Mouse (Mus musculus) frontal cortex, adult (tissue): ENCODE data around the gene Dtx1.

Source experiments
- ATAC-seq: cut with Nextera tagmentation; 2 replicates; pipeline ENCODE4 v1.9.2; 2017; ENCODE audit warnings: mild to moderate bottlenecking, moderate library complexity, mixed read lengths; ENCODE audit not compliant: low TSS enrichment

The Dtx1 gene

DNA sequence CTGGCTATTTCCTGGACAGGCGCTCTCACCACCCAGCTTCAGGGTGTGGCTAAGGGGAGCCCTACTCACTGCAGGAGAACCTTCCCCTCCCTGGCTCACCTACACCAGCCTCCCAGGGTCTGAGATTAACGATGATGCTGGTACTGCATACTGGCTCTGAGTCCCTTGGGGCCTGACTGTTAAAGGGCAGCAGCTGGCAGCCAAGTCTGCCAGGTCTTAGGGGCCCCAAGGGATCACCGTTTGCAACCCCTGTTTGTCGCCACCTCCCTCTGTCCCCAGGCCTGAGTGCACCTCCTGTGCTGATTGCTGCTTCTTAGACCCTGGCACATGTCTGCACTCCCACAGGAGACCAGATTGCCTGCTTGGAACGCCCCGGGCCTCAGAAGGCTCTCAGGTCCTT lies 7.3 kb downstream of the Dtx1 start:
- ATAC-seq: no peak

DNA sequence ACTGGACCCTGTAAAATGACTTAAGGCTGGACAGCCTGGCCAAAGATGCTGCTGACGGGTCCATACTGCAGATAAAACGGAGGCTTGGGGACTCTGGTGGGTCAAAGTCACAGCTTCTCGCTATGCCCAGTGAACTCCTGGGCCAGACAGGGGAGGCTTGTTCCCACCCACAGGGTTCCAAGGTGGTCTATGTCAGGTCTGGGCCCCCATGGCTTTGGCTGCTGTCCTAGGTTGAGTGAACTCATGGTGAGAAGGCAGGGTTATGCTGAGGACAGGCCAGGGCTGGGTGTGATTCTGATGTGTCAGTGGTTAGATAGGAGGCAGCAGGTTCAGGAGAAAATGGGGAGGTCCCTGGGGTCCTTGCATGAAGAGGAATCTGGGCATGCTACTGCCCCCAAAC lies 8.1 kb downstream of the Dtx1 start:
- ATAC-seq: no peak

DNA sequence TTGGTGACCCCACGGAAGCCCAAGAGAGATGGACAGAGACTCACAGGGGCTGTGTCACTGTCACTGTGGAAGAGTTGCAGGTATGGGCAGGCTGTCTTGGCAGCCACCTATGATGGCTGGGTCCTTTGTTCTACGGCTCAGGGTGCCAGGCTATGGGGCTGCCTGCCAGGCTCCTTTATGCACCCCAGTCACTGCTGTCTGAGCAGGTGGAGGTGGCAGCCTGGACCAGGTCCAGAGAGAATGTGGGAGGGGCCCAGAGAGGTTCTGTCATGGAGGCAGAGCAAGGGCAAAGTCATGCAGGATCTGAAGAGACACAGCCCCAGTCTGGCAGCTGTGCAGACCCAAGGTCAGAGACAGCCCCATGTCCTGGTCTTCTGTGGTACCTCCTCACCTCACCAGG lies 8.8 kb downstream of the Dtx1 start:
- ATAC-seq: no peak

DNA sequence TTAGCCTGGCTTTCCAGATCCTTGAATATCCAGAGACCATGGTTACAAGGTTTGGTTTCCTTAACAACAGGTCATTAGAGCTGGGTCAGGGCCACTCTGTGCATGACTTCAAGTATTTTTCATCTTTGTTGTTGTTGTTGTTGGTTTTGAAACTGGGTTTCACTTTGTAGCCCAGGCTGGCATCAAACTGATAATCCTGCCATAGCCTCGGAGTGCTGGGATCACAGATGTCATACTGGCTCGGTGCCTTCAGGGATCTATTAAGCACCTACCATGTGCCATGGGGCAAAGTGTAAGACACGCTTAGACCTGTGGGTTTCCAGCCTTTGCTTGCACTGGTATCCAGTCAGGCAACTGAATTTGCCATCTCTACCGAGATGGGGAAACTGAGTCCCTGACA lies 9.3 kb downstream of the Dtx1 start:
- no peak for ATAC-seq

DNA sequence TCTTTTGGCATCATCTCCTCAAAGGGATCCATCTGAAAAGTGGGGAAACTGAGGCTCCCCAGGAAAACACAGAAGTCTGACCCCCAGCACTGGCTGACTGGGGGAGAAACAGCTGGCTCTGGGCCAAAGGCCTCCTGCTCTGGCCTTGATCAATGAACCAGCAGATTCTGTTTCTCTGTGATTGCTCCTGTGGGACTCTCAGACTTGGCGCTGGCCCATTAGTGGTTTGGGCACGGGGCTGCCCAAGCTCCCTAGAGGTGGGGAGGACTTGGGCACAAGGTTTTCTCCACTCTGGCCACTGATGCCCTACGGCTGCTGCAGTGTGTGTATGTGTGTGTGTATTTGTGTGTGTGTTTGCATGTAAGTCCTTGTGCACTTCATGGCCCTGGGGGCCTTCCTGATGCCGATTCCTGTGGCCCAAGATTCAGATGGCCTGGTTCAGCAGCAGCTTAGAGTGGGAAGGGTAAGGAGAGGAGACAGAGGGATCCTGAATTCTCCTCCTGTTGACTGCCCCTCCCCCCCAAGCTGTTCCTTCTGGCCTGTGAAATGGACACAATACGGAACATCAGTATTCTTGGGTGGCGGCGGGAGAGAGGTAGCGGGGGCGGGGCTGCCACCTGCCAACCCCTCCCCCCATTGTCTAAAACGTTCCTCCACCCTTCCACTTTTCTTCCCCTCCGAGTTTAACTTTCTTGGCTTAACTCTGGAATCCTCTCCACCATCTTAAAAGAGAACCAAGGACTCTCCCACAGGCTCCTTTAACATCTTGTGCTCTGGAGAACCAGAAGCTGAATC lies 10.5 kb downstream of the Dtx1 start:
- ATAC-seq: no peak

DNA sequence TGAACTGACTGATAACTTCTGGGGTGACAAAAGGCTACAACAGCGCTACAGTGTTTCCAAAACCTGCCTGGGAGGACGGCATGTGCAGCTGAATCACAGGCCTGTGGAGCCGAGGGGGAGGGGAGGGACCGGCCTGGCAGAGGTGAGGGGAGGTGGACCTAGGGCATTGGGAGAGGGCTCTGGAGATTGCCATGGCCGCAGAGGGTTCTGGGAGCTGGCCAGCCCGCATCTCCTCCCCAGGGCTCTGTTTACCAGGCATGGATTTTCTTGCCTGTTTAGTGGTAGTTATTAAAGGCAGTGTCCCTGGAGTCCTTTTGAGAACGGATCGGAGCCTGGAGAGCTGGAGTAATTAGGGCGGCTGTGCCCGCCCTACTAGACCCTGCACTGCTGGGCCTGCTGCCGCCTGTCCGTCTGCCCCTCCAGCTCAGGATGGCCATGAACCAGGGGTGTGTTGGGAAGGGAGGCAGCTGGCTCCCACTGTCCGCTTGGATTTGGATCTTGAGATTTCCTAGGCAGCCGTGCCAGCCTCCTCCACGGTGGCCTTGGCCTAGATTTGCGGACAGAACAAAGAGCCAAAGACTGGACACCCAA lies 12.8 kb downstream of the Dtx1 start:
- ATAC-seq: peak; percentile 43

DNA sequence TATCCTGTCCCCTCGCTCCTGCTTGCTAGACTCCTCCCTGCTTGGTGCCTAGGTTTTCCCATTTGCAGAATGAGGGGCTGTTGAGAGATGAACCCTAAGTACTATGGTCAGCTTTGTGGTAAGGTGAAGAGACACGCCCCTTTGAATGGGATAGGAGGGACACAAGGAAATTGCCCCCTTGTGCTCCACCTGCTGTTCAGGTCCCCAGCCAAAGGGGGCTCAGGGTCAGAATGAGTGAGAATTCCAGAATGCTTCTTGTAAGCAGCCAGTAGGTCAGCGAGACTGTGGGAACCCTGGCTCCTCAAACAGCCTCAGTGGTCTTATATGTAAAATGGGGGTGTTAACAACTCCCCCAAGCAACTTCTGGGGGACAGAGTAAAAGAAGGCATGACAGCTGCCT lies 13.5 kb downstream of the Dtx1 start:
- no peak for ATAC-seq

DNA sequence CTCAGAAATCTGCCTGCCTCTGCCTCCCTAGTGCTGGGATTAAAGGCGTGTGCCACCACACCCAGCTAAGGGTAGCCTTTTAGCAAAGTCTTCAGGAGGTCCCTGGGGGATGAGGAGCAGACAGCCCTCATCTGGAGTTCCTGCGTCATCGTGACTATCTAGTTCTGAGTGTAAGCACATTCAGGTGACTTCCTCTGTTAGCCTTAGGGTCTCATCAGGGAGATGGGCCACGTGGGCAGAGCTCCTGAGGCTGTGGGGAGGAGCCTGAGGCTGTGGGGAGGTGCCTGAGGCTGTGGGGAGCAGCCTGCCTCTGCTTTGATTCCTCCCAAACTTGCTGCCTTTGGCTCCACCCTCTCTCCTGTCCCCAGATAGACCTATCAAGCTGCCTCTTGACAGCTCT lies 14.9 kb downstream of the Dtx1 start:
- ATAC-seq: no peak

DNA sequence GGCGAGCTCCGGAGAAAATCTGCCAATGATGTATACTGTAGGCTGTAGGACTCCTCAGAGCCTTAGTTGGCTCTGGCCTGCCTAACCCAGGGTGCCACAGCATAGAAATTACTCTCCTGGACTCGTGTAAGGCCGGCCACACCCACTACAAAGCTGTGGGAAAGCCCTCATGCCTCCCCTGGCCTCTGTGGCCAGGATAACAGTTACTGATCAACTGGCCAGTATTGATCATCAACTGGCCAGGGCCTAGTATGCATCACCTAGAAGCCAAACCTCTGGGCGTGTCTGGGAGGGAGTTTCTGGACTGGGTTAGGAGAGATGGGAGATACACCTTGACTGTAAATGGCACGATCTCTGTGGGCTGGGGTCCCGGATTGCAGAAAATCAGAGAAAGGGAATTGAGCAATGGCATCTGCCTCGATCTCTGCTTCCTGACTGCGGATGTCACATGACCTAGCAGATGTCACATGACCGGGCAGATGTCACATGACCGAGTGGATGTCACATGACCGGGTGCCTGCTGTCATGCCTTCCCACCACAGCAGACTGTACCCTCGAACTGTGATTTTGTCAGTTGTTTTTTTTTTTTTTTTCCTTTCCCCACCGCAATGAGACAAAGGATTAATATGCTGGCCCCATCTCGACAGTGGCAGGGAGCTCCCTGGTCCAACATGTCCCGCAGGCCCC lies 15.5 kb downstream of the Dtx1 start:
- no peak for ATAC-seq

DNA sequence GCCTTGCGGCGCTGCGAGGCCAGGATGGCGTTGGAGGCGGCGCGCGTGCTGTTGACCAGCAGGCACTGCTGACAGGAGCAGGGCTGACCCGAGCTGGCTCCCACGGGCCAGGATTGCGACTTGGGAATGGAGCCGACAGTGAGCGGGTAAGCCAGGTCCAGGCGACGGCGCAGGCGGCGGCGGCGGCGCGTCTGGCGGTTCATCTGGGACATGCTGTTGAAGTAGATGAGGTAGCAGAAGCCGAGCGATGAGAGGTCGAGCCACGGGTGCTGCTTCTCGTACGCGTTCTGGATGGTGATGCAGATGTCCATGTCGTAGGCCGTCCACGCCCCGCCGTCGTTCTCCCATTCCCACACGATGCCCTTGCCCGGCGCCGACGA lies 17.0 kb downstream of the Dtx1 start:
- no peak for ATAC-seq

DNA sequence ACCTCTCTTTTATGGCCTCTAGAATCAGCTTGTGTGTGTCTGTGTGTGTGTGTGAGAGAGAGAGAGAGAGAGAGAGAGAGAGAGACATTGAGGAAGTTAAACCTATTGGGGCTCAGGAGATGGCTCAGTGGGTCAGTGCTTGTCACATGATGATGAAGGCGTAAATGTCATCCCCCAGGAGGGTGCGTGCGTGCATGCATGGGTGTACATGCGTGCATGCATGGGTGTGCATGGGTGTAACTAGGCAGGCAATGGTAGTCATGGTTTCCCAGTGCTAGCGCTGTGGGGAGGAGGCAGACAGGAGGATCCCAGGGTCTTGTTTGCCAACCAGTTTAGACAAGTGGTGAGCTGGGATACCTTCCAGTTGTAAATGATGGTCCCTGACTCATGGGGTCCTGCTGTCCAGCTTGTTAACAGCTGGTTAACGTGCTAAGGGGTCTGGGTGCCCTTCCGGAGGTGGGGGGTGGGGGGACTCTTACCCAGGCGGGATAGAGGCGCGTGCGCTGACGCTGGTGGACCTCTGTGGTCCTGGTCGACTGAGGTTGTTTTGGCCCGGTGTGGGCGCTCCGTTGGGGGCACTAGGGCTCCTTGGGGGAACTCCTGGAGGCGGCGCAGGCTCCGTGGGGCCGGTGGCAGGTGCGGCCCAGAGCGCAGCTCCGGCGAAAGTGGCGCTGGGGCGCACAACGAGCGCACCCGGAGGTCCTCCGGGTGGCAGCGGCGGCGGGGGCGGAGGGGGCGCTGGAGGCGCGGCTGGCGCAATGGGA lies 17.6 kb downstream of the Dtx1 start:
- no peak for ATAC-seq

DNA sequence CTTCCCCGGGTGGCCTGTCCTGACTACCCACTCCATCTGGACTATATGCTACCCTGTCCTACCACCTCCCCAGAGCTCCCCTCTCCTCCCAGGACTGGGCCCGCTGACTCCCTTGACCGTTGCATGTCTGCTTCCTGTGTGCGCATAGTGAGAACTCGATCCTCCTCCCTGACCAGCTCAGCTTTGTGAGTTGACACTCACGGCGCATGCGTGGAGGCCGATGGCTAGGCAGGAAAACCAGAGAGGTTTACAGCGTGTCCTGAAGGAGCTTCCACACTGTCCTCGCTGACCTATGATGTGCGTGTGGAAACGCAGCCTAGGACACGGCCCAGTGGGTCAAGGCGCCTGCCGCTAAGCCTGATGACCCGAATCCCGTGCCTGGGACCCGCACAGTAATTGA lies 19.7 kb downstream of the Dtx1 start:
- no peak for ATAC-seq

DNA sequence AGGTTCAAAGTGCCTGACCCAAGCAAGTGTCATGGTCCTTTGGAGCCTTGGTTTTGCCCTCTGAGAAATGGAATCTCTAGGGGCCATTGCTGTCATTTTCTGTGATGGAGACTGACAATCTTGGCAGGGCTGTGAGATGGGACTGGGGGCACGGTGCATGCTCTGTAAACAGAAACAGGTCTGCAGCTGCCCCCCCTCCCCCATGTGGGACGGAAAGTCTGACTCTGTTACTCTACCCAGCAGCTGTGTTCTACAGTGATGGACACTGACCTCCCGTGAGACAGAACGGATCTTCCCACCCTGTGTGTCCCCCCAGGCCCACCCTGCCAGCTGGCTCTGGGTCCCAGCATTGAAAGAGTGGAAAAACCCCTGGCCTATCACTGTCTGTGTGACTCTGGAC lies 21.3 kb downstream of the Dtx1 start:
- ATAC-seq: no peak

DNA sequence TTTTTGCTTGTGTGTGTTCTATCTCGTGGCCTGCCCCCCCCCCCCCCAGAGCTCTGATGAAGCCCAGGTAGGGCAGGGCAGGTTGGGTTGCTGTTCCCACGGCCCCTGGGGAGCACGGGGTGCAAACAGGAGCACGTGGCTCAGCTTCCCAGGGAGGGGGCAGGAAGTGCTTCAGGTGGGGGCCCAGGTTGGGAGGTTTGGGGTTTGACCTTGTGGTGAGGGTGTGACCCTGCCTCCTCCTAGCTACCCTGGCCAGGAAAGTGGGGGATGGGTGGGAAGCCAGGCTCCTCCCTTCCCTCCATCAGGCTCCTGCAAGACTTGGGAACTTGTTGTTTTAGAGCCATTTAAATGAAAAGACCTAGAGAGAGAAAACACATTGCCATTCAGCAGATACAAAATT lies 23.3 kb downstream of the Dtx1 start:
- no peak for ATAC-seq

DNA sequence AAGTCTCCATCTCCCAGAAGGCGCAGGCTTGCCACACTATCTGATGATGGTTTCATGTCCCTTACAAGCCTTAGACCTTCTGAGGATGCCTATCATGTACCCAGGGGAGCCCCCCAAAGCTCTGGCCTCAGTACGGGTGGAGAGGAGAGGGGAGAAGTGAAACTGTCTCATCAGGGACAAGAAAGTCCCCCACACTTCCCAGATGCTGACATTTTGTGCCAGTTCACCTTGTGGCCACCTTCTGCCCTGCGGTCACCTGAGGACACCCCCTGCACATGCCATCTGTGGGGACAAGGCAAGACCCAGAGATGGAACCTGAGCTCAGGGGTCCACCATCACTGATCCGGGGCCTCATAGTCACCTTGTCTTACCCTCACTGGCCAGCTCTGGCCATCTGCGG lies 23.8 kb downstream of the Dtx1 start:
- ATAC-seq: no peak

DNA sequence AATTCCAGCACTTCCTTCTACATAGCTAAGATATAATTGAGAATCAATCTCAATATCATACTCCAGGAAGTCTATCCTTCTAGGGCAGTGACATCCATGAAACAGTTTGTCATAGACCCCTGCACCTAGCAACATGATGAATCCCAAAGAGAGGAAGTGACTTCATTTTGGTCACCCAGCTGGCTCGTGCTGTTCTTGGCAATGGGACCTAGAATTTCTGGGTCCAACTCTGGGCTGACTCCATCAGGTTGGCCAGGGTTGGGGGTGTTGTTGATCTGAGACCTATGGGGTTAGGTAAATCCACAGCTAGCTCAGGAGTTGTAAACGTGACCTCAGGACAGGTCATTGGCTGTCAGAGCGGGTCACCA lies 24.3 kb downstream of the Dtx1 start:
- no peak for ATAC-seq

DNA sequence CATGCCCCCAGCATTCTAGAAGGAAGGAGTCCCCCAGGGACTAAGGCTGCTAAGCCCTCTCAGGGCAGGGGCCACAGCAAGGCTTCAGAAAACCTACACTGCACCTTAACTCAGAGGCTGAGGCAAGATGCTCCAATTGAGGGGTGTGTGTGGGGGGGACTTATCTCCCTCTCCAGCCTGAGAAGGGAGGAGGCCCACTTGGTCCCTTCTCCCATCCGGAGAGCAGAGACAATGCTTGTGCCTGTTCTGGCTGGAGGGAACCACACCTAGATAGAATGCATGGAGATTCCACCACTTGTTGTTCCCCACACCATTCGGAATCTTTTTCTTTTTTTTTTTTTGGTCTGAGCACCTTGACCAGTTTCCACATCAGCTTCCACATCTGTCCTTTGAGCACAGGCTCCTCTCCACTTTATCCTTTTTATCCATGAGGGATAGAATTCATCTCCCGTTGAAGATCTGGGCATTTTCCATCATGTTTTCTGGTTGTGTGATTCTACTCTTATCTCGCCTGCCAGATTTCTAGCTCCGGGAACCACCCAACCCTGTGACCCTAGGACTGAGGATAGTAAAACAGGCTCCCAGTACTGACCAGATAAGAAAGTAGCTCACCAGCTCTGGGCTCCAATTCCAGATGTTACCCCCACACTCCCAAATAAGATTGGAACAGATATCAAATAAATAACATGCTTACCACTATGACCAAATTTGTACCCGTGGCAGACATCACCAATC lies 24.8 kb downstream of the Dtx1 start:
- ATAC-seq: no peak

DNA sequence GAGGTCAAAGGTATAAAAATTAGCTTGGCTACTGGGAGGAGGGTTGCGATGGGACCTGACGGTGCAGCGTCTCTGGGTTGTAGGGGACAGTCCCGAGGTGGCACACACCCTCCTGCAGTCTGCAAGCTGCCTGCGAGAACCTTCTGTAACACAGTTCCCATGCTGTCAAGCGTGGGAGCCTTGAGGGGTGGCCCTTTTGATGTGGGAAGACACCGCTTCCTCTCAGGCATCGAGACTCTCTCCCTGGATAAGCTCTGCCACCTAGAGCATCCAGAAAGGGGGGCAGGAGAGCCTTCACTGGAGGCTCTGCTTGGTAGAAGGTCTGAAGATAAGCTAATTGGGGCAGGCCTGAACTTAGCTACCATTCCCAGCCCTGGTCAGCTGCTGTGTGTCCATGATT lies 26.0 kb downstream of the Dtx1 start:
- ATAC-seq: no peak

DNA sequence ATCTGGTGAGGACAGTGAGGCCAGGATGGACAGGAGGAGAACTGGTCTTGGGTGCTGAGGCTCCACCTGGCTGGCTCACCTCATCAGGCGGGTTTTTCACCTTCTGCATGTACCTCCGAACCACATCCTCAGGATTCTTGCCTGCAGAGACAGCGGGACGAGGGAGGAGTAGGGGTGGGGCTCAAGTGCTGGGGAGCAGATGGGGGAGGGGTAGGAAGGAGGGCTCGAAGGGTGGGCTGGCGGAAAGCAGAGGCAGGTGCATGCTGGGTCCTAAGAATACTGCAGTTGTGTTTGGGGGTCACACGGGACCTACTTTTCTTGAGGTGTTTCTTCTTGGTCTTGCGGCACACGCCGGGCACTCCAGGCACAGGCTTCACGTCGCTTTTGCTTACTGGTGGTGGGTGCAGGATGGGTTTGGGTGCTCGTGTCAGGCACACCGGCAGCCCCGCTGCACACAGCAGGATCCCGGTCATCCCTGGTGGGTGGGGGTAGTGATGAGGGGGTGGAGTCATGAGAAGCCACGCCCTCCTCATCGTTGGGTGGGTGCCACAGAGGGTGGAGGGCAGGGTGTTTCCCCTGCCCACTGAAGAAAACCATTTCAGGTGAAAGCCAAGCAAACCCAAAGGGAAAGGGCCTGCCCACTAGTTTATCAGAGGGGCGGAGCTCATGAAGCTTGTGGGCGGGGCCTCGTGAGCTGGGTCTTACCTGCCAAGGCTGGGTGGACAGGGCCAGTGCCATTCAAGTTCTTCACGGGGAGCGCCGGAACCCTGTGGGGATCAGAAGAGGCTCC lies 28.6 kb downstream of the Dtx1 start:
- ATAC-seq: no peak

DNA sequence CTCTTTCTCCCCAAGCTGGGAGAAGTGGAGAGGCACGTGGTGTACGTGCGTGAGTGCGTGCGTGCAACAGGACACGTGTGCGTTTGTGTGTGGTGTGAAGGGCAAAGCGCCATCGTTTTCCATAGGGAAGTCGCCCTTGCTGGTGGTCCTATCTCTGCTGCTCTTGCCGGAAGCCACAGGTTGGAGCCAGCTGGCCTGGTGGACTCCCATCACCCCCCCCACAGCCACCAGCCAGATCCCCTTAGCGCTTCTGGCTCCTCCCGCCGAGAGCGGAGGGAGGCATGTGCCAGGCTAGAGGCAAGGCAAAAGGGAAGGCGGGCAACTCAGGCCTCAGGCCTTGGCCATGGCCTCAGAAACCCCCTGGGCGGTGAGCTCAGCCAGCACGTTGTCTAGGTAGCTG lies 30.8 kb downstream of the Dtx1 start:
- ATAC-seq: no peak
